Comparison of ENCODE assay signal across 29 mouse cellular contexts in the genomic region with DNA sequence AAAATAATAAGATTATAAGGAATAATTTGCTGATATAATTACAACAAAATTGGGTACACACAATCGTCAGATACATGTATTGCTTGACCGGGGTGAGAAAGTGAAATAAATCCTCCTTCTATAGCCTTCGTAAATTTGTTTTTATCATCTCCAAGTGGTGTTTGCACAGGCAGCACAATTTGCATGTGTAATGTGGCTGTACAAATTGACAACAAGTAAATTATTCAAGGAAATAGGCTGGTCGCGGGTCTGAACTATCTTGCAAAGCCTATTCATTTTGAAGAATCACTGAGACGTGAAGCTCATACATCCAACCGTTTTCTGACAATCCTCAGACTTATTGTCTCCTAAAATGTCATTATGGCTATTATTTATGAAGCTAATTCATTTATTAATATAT. TPM values are rescaled to one million over a fixed set of nuclear protein-coding genes. Genes with fewer than 3 reads are reported as not detected.
DNase-seq lines count a peak whose midpoint lies in the region; ATAC-seq and TF ChIP-seq lines count a peak whose summit lies in the region.
"Had no signal": no experiment of that assay in that cellular context is flagged by ENCODE, and none has a peak within 500 bp of the region (broad histone marks: within the 10 kb centered on the region; RNA-seq: fewer than 3 reads in every experiment).

No protein-coding gene starts in this region.

- no peak overlapping the region for H3K4me2 ChIP-seq in forebrain, embryonic 13.5 days
- H3K4me2 ChIP-seq in forebrain, embryonic 15.5 days (replicated peaks) = no peak overlapping the region
- H3K4me2 ChIP-seq in hindbrain, embryonic 13.5 days = no peak overlapping the region
- H3K4me2 ChIP-seq in hindbrain, postnatal 0 days (ENCODE audit: low read depth, low read length) = no peak overlapping the region
- no peak overlapping the region for H3K4me2 ChIP-seq in hindbrain, embryonic 14.5 days (replicated peaks)
- no peak overlapping the region for H3K4me2 ChIP-seq in midbrain, postnatal 0 days (ENCODE audit: low read depth, low read length, poor library complexity, severe bottlenecking)
- H3K4me2 ChIP-seq in intestine, embryonic 15.5 days (replicated peaks) = no peak overlapping the region
- H3K4me2 ChIP-seq: kidney, embryonic 15.5 days; limb, embryonic 12.5 days; liver, embryonic 15.5 days; lung, embryonic 14.5 days had no signal

- TF ChIP-seq CTCF in hindbrain, postnatal 0 days (IDR thresholded peaks at IDR 0.05; ENCODE audit: low read depth) = no peak
- TF ChIP-seq CTCF in midbrain, postnatal 0 days (IDR thresholded peaks at IDR 0.05) = no peak

- H3K27me3 ChIP-seq in forebrain, embryonic 13.5 days = no peaks in the 10 kb centered on the region
- no peaks in the 10 kb centered on the region for H3K27me3 ChIP-seq in forebrain, embryonic 15.5 days
- H3K27me3 ChIP-seq in hindbrain, embryonic 13.5 days = no peaks in the 10 kb centered on the region
- H3K27me3 ChIP-seq in hindbrain, postnatal 0 days (ENCODE audit: insufficient read depth, low read length) = no peaks in the 10 kb centered on the region
- H3K27me3 ChIP-seq in hindbrain, embryonic 14.5 days (ENCODE audit: control insufficient read depth, insufficient read depth, low read length) = no peaks in the 10 kb centered on the region
- no peaks in the 10 kb centered on the region for H3K27me3 ChIP-seq in midbrain, postnatal 0 days (ENCODE audit: insufficient read depth, low read length)
- H3K27me3 ChIP-seq in intestine, embryonic 15.5 days (replicated peaks) = no peaks in the 10 kb centered on the region
- H3K27me3 ChIP-seq: kidney, embryonic 15.5 days; liver, embryonic 15.5 days had no signal

- no peaks in the 10 kb centered on the region for H3K36me3 ChIP-seq in forebrain, embryonic 13.5 days (ENCODE audit: poor library complexity, severe bottlenecking)
- H3K36me3 ChIP-seq in forebrain, embryonic 15.5 days = no peaks in the 10 kb centered on the region
- H3K36me3 ChIP-seq in hindbrain, embryonic 13.5 days = no peaks in the 10 kb centered on the region
- no peaks in the 10 kb centered on the region for H3K36me3 ChIP-seq in hindbrain, postnatal 0 days (ENCODE audit: insufficient read depth, low read length)
- H3K36me3 ChIP-seq in hindbrain, embryonic 14.5 days (replicated peaks; ENCODE audit: control insufficient read depth, insufficient read depth) = no peaks in the 10 kb centered on the region
- H3K36me3 ChIP-seq in midbrain, postnatal 0 days (ENCODE audit: insufficient read depth, low read length) = no peaks in the 10 kb centered on the region
- H3K36me3 ChIP-seq in intestine, embryonic 15.5 days = no peaks in the 10 kb centered on the region
- H3K36me3 ChIP-seq: kidney, embryonic 15.5 days; limb, embryonic 12.5 days; liver, embryonic 15.5 days had no signal

- ATAC-seq in forebrain, embryonic 13.5 days = peak; percentile 38; the same call in 1 of the 2 replicates
- no peak for ATAC-seq in forebrain, embryonic 15.5 days (replicated peaks)
- peak; percentile 24; the same call in 1 of the 2 replicates for ATAC-seq in hindbrain, embryonic 13.5 days (ENCODE audit: low FRiP score)
- ATAC-seq in hindbrain, postnatal 0 days = no peak
- peak; percentile 8; the same call in 1 of the 2 replicates for ATAC-seq in hindbrain, embryonic 14.5 days (ENCODE audit: low FRiP score)
- no peak for ATAC-seq in midbrain, postnatal 0 days (ENCODE audit: low FRiP score)
- ATAC-seq in intestine, embryonic 15.5 days = no peak
- no peak for ATAC-seq in cerebellum, adult (ENCODE audit: insufficient number of reproducible peaks, low FRiP score, low TSS enrichment)
- ATAC-seq: Patski had no signal

- H3K4me3 ChIP-seq in forebrain, embryonic 13.5 days = no peak overlapping the region
- no peak overlapping the region for H3K4me3 ChIP-seq in forebrain, embryonic 15.5 days
- H3K4me3 ChIP-seq in hindbrain, embryonic 13.5 days = no peak overlapping the region
- H3K4me3 ChIP-seq in hindbrain, postnatal 0 days (ENCODE audit: low read length) = no peak overlapping the region
- no peak overlapping the region for H3K4me3 ChIP-seq in hindbrain, embryonic 14.5 days (replicated peaks; ENCODE audit: low read length)
- no peak overlapping the region for H3K4me3 ChIP-seq in midbrain, postnatal 0 days (ENCODE audit: low read depth, low read length)
- H3K4me3 ChIP-seq in intestine, embryonic 15.5 days (replicated peaks) = no peak overlapping the region
- H3K4me3 ChIP-seq: erythroblast, embryonic 14.5 days; kidney, embryonic 15.5 days; left cerebral cortex, adult 2 months; limb, embryonic 12.5 days; liver, embryonic 15.5 days; myocyte had no signal

- H3K9me3 ChIP-seq in forebrain, embryonic 13.5 days (replicated peaks) = no peaks in the 10 kb centered on the region
- H3K9me3 ChIP-seq in forebrain, embryonic 15.5 days = no peaks in the 10 kb centered on the region
- H3K9me3 ChIP-seq in hindbrain, embryonic 13.5 days = no peaks in the 10 kb centered on the region
- no peaks in the 10 kb centered on the region for H3K9me3 ChIP-seq in hindbrain, postnatal 0 days (ENCODE audit: low read length)
- H3K9me3 ChIP-seq in hindbrain, embryonic 14.5 days (ENCODE audit: control insufficient read depth, low read length) = no peaks in the 10 kb centered on the region
- no peaks in the 10 kb centered on the region for H3K9me3 ChIP-seq in midbrain, postnatal 0 days (ENCODE audit: low read length)
- no peaks in the 10 kb centered on the region for H3K9me3 ChIP-seq in intestine, embryonic 15.5 days
- H3K9me3 ChIP-seq: kidney, embryonic 15.5 days; limb, embryonic 12.5 days; liver, embryonic 15.5 days had no signal

- WGBS in forebrain, embryonic 13.5 days = 25% methylated on average over 7 of the region's 7 CpGs
- 18% methylated on average over 7 of the region's 7 CpGs for WGBS in forebrain, embryonic 15.5 days
- 27% methylated on average over 7 of the region's 7 CpGs for WGBS in hindbrain, embryonic 13.5 days
- 35% methylated on average over 7 of the region's 7 CpGs for WGBS in hindbrain, postnatal 0 days
- WGBS in hindbrain, embryonic 14.5 days = 30% methylated on average over 7 of the region's 7 CpGs
- 36% methylated on average over 7 of the region's 7 CpGs for WGBS in midbrain, postnatal 0 days
- 81% methylated on average over 7 of the region's 7 CpGs for WGBS in intestine, embryonic 15.5 days

- DNase-seq in hindbrain, postnatal 0 days (ENCODE audit: low spot score) = no peak
- no peak for DNase-seq in hindbrain, embryonic 14.5 days (ENCODE audit: low spot score)
- DNase-seq in midbrain, postnatal 0 days (ENCODE audit: low spot score) = peak; percentile 11
- DNase-seq: adrenal gland, postnatal 10 days; cerebellum, adult 18-20 months; cerebellum, postnatal 10 days; gastrocnemius, postnatal 14 days; heart, postnatal 14 days; kidney, adult 11 months; kidney, postnatal 25 days; lung, embryonic 14.5 days; lung, postnatal 14 days; right cerebral cortex, adult 18-20 months; right cerebral cortex, postnatal 4 days; thymus, adult 18-20 months; thymus, postnatal 25 days had no signal

- no peak overlapping the region for H3K9ac ChIP-seq in forebrain, embryonic 13.5 days
- H3K9ac ChIP-seq in forebrain, embryonic 15.5 days (replicated peaks) = no peak overlapping the region
- no peak overlapping the region for H3K9ac ChIP-seq in hindbrain, embryonic 13.5 days
- no peak overlapping the region for H3K9ac ChIP-seq in hindbrain, postnatal 0 days (replicated peaks; ENCODE audit: low read length)
- H3K9ac ChIP-seq in hindbrain, embryonic 14.5 days = no peak overlapping the region
- no peak overlapping the region for H3K9ac ChIP-seq in midbrain, postnatal 0 days (replicated peaks; ENCODE audit: low read length, poor library complexity, severe bottlenecking)
- H3K9ac ChIP-seq in intestine, embryonic 15.5 days = no peak overlapping the region
- H3K9ac ChIP-seq: kidney, embryonic 15.5 days; limb, embryonic 12.5 days; liver, embryonic 15.5 days; lung, embryonic 14.5 days had no signal

- peaks cover 13% of the 10 kb centered on the region; the same call in 1 of the 2 replicates for H3K4me1 ChIP-seq in forebrain, embryonic 13.5 days
- H3K4me1 ChIP-seq in forebrain, embryonic 15.5 days = peaks cover 14% of the 10 kb centered on the region
- H3K4me1 ChIP-seq in hindbrain, embryonic 13.5 days (replicated peaks) = peaks cover 7% of the 10 kb centered on the region; the same call in 1 of the 2 replicates
- H3K4me1 ChIP-seq in hindbrain, postnatal 0 days (ENCODE audit: insufficient read depth, low read length) = no peaks in the 10 kb centered on the region
- peaks cover 8% of the 10 kb centered on the region for H3K4me1 ChIP-seq in hindbrain, embryonic 14.5 days (replicated peaks; ENCODE audit: control insufficient read depth, insufficient read depth, low read length)
- H3K4me1 ChIP-seq in midbrain, postnatal 0 days (ENCODE audit: insufficient read depth, low read length) = no peaks in the 10 kb centered on the region
- no peaks in the 10 kb centered on the region for H3K4me1 ChIP-seq in intestine, embryonic 15.5 days (replicated peaks)
- H3K4me1 ChIP-seq: kidney, embryonic 15.5 days; liver, embryonic 15.5 days had no signal

- no peak overlapping the region for H3K27ac ChIP-seq in forebrain, embryonic 13.5 days
- H3K27ac ChIP-seq in forebrain, embryonic 15.5 days (replicated peaks) = no peak overlapping the region
- H3K27ac ChIP-seq in hindbrain, embryonic 13.5 days = peak overlapping the region; percentile 58
- no peak overlapping the region for H3K27ac ChIP-seq in hindbrain, postnatal 0 days
- peak overlapping the region; percentile 62 for H3K27ac ChIP-seq in hindbrain, embryonic 14.5 days
- H3K27ac ChIP-seq in midbrain, postnatal 0 days (ENCODE audit: low read depth, low read length) = no peak overlapping the region
- H3K27ac ChIP-seq in intestine, embryonic 15.5 days = no peak overlapping the region
- H3K27ac ChIP-seq: kidney, embryonic 15.5 days; left cerebral cortex, adult 2 months; limb, embryonic 12.5 days; liver, embryonic 15.5 days; stomach, postnatal 0 days had no signal

RNA-seq across cellular contexts. Expression of a gene that starts 16.1 kb away (rescaled TPM):
- polyA plus RNA-seq in forebrain, embryonic 13.5 days (2015; fragmentation: Nextera tagmentation; extraction: Ambion mirVana) = 62.9 and 67.2 TPM in 2 replicates
- 53.3 and 57.1 TPM in 2 replicates for polyA plus RNA-seq in forebrain, embryonic 15.5 days (2015; fragmentation: Nextera tagmentation; extraction: Ambion mirVana)
- polyA plus RNA-seq in hindbrain, embryonic 13.5 days (2015; fragmentation: Nextera tagmentation; extraction: Ambion mirVana) = 76.2 and 76.5 TPM in 2 replicates
- 22.4 and 26.7 TPM in 2 replicates for total RNA-seq in hindbrain, postnatal 0 days (2014; rRNA removed)
- polyA plus RNA-seq in hindbrain, postnatal 0 days (2015; fragmentation: Nextera tagmentation; extraction: Ambion mirVana) = 70.8 and 79.0 TPM in 2 replicates
- 60.9 and 67.1 TPM in 2 replicates for polyA plus RNA-seq in hindbrain, embryonic 14.5 days (2014; fragmentation: Nextera tagmentation; extraction: Ambion mirVana)
- total RNA-seq in midbrain, postnatal 0 days (2014; rRNA removed) = 28.3 and 38.3 TPM in 2 replicates
- polyA plus RNA-seq in midbrain, postnatal 0 days (2015; fragmentation: Nextera tagmentation; extraction: Ambion mirVana) = 82.5 and 93.1 TPM in 2 replicates
- polyA plus RNA-seq in intestine, embryonic 15.5 days (2015; fragmentation: Nextera tagmentation; extraction: Ambion mirVana) = 39.3 and 44.5 TPM in 2 replicates

Comparison
In these comparisons a context has a peak if more than half of its experiments do, and no peak if none do; other contexts are left out.
1. ATAC-seq: peak in forebrain, embryonic 13.5 days (single experiment), hindbrain, embryonic 13.5 days (single experiment) and hindbrain, embryonic 14.5 days (single experiment); none in forebrain, embryonic 15.5 days (single experiment), hindbrain, postnatal 0 days (single experiment), midbrain, postnatal 0 days (single experiment), intestine, embryonic 15.5 days (single experiment) and cerebellum, adult (single experiment).
2. H3K27ac ChIP-seq: peak in hindbrain, embryonic 13.5 days (single experiment) and hindbrain, embryonic 14.5 days (single experiment); none in forebrain, embryonic 13.5 days (single experiment), forebrain, embryonic 15.5 days (single experiment), hindbrain, postnatal 0 days (single experiment), midbrain, postnatal 0 days (single experiment) and intestine, embryonic 15.5 days (single experiment).